Mouse (Mus musculus) adrenal gland, adult 8-10 months (tissue): ENCODE measurements around the gene Ppil6. TPM values are rescaled to one million over a fixed set of nuclear protein-coding genes. Genes with fewer than 3 reads are reported as not detected.

ENCODE experiments used
- DNase-seq: peaks from one replicate; pipeline ENCODE4 v3.0.0; 2022
- total RNA-seq, 4 experiments: library from RNA; stranded (reverse); gene quantifications; 2 replicates each; pipeline ENCODE4 v1.2.4; 2022

Gene Ppil6
- total RNA-seq, 4 experiments from 2014 or later = 0.77 to 1.7 (median 1.4) TPM; not detected in 1

GRCm38 (mm10) chr10:41536714-41537113 is 46.5 kb downstream of the Ppil6 start:
- DNase-seq = no peak

DNA sequence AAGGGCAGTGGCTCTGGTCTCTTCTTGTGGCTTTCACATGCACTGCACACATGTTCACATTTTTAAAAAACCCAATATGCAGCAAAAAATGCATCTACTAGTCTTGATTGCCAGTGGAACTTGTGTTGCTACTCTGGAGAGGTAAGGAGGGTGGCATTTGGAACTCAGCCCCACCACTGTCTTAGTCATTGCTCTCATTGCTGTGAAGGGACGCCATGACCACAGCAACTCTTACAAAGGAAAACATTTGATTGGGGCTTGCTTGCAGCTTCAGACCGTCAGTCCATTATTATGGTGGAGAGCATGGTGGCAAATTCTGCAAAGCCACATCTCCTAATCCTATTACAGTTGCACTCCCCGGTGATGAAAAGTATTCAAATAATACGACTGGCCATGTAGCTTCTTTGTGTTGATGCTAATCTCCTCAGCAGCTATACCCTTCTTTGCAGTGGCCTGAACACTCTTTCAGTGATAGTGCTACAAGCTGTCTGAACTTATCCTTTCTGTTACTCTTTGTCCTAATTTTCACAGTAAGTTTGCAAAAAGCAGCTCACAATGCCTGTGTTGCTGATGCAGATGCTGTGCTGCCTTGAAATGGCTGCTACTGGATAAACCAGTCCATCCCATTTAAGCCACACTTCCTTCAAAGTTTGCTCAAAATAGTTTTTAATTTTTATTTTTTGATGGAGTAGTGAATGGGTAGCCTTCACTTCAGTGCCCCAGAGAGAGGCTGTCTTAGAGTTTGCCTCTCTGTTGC is 47.2 kb downstream of the Ppil6 start:
- DNase-seq = no peak

GRCm38 (mm10) chr10:41537983-41538330 is 47.7 kb downstream of the Ppil6 start:
- DNase-seq = no peak

- no peak for DNase-seq
Observed at GRCm38 (mm10) chr10:41538986-41539385, 48.7 kb downstream of the Ppil6 start.

DNA sequence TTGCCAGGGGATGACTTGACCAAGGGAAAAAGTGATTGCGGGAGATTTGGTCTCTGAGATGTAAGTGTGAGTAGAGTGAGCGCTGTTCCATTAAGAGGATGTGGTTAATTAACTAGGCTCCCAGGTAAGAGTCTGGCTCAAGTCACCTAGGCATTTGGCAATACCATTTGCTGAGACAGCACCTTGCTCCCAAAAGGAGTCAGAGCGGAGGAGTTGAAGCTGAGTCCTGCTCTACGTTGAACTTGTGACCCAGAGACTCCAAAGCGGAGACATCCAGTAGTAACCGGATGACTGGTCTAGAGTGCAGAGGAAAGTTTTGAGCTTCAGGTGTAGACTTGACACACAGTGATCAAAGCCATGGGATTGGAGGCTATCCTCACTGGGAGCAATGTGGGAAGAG is 51.8 kb downstream of the Ppil6 start:
- DNase-seq = no peak

DNA sequence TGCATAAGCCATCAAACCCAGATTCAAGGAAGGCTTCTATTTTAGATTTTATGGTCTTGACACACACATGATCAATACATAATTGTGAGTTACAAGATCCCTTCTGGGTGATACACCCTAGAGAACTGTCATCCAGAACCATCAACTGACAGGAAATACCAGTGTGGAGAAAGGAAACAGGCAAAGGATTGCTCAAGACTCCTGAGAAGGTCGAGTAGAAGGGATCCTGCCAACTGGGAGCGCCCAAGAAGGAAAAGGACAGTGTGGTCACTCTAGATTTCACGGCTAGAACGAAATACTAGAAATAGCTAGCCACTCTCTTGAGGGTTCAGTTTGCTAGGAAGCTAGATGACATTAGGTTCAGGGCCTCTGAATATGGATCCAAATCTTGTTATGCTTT is 53.2 kb downstream of the Ppil6 start:
- DNase-seq = no peak

- no peak for DNase-seq
Observed at GRCm38 (mm10) chr10:41543844-41544243, 53.6 kb downstream of the Ppil6 start.

GRCm38 (mm10) chr10:41544481-41545190 is 54.4 kb downstream of the Ppil6 start:
- DNase-seq = no peak

GRCm38 (mm10) chr10:41545224-41545755 is 55.1 kb downstream of the Ppil6 start:
- DNase-seq = no peak

DNA sequence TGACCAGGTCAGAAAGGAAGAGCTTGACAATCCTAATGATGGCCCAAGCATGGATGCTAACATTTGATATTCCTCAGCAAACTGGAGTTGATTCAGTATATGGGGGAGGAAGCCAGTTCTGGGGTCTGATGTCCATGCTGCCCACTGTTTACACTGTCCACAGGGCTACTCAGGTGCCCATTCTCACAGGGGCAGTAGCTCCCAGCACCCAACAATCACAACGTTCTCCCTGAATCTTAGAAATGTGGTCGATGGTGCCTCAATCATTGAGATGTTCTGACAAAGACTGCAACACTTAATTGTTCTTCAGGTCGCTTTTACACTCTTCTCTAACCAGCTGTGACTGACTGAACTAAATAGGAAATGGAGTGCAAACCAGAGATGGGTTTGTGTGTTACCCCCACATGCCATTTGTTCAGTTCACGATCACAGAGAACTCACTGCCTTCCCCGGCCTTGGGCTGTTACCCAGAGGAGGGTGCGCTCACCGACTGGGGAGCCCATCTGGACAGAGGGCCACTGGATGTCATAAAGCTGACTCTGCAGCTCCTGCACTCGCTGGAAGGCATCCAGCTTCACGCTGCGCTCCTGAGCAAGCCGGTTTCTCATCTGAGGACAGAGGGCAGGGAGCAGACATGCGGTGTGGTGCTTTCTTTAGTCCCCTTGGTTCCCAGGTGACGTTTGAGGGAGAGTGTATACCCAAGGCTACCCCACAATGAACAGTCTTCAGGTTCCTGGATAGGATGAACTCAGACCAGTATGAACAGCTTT is 56.3 kb downstream of the Ppil6 start:
- no peak for DNase-seq

GRCm38 (mm10) chr10:41550711-41551110 is 60.5 kb downstream of the Ppil6 start:
- DNase-seq = no peak

GRCm38 (mm10) chr10:41552319-41552718 is 62.1 kb downstream of the Ppil6 start:
- no peak for DNase-seq

DNA sequence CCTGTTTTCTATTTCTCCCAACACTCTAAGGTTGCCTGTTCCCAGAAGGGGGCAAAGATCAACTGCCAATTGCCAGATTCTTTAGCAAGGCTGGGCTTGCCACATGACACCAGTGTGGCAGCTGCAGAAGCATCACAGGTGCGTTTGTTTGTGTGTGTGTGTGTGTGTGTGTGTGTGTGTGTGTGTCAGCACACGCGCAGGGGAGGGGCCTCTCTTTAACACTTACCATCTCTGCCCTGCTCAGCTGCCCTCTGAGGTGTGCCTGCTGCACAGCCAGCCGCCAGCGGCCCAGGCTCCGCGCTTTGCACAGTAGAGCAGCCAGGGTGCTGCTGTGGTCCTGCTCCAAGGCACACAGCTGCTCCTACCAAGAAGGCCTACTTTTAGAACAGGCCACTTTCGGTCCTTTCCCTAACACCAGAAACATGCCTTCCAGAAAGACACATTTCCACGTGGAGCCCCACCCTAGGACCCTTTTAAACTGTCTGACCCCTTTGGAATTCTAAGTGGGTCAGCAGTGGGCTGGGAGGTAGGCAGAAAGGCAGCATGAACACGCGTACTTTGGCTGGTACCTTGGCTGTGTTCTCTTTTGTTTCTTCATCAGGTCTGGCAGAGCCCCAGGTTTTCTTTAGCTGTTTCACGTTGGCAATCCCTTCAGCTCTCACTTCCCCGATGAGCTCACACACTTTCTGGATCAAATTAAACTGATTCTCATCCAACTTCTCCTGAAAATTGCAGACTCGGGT is 62.8 kb downstream of the Ppil6 start:
- peak; percentile 19 for DNase-seq

DNA sequence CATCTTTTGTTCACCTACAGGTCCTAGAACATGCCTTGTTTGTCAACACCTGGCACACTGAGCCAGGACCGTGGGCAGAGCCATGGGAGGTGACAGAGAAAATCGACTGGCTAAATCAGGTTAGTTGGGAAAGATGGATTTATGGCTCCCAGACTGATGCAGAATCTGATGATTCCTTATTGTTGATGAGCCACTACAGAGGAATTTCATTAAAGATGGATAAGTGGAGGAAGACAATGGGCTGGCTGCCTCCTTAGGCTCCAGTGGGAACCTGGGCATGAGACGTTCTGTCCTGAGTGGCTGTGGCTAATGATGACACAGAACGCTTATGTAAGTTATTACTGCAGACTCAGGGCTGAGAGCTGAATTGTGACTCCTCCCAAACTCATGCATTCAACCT is 63.5 kb downstream of the Ppil6 start:
- DNase-seq = no peak

GRCm38 (mm10) chr10:41555081-41555480 is 64.8 kb downstream of the Ppil6 start:
- no peak for DNase-seq

DNA sequence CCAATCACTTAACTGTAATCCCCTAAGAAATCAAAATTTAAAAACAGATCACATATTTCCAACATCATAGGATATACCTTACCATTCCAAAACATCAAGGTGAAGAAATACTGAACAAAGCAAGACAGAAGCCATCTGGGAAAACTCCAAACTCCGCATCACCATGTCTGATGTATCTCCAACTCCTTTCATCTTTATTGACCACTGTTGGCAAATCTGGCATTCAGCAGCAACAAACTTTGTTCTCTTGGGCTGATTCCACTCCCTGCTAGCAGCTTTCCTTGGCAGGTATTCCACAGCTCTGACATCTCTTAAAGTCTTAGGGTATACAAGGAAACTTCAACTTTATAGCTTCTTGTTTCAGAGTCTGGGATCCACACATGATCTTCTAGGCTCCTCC is 68.2 kb downstream of the Ppil6 start:
- DNase-seq = no peak

DNA sequence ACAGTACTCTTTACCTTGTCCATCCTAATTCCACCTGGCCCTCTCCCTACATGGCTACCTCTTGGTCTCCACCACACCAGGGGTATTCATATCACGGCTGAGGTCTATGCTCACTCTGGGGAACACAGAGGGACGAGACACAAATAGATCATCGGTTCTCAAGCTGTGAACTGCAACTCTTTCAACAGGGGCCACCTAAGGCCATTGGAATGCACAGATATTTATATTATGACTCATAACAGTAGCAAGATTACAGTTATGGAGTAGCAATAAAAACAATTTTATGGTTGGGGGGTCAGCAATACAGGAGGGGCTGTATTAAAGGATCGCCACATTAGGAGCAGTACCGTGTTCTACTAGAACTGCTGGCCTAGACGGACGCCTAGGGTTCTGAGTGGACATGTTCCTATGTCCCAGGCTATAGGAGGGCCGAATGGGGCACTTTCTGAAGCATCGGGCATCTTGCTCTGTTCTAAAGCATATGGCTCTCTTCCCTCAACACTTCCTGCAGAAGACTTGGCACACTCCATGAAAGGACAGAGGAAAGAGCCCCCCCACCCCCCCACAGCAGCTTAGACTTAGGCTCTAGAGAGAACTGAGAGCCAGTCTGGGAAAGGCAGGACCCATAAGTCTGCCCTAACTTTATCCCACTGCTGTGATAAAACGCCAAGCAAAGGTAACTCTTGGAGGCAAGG is 71.6 kb downstream of the Ppil6 start:
- no peak for DNase-seq
